Mouse (Mus musculus): ENCODE results near the gene Nexn.
"Not testable (repeated sequence)": the region's sequence is repeated elsewhere in the genome, so short reads cannot be mapped to it uniquely, and the experiment has no call there.

The Nexn gene

DNA sequence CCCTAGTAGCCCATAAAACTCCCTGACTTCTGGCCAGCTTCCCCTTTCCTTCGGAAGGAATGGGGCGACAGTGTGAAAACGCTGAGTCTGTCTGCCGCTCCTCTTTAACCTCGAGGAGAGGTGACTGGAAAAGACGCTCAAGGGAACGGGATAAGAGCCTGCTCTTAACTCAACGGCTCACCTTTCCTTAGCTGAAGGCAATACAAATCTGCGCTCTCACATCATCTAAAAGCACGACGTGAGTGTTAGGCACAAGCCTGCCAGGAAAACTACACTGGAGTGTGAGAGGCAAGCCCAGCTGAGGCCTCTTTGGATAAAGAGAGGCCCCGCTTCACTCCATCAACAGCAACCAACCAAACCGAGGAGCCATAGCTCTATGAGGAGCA lies at the start of gene Nexn:
Nexn (minus strand) TSS at position 315 of the 386 bp plus-strand sequence.
- in situ Hi-C loops (cut with MboI; ENCODE audit: low sequenced_read_pairs): loop anchor here (25.0 kb wide), 1 partner anchor 471 kb away; no protein-coding TSS in a partner anchor

- in situ Hi-C loops (cut with MboI; ENCODE audit: low sequenced_read_pairs): no loop called here
These were observed 49.5 kb upstream of the Nexn start for GRCm38 (mm10) chr3:152315613-152316012.

DNA sequence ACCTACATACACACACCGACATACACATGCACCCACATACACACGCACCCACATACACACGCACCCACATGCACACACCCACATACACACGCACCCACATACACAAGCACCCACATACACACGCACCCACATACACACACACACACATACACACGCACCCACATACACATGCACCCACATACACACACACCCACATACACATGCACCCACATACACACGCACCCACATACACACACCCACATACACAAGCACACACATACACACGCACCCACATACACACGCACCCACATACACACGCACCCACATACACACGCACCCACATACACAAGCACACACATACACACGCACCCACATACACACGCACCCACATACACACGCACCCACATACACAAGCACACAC lies 48.5 kb upstream of the Nexn start:
- in situ Hi-C loops (cut with MboI; ENCODE audit: low sequenced_read_pairs): not testable (repeated sequence)

- in situ Hi-C loops (cut with MboI; ENCODE audit: low sequenced_read_pairs): no loop called here
These were observed 43.1 kb upstream of the Nexn start for GRCm38 (mm10) chr3:152309250-152309645.

DNA sequence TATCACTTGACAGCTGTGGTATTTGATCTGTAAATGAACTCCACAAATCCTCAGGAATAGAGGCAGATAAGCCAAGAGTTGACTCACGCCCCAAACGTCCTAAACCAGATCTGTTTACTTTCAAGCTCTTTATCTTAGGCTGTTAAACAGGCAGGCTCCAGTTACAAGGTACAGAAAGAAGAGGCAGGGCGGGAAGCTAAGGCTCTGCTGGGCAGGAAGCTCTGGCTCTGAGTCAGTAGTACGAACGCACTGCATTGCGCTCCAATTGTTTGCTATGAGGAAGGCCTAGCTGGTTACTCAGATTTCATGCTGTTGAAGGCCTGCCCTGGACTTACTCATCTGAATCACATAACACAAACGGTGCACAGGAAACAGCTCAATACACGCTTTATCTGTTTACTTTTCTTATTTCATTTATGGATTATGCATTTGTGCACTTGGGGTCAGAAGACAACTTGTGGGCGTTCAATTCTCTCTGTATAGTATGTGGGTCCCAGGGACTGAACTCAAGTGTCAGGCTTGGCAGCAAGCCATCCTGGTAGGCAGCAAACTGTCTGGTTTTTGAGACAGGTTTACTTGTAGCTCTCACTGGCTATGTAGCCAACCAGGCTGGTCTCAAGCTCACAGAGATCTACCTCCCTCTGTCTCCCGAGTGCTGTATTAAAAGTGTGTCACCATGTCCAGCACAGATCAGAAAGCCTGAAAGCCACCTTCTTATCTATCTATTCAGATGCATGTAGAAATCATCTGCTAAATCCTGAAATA lies 42.5 kb upstream of the Nexn start:
- in situ Hi-C loops (cut with MboI; ENCODE audit: low sequenced_read_pairs): no loop called here

DNA sequence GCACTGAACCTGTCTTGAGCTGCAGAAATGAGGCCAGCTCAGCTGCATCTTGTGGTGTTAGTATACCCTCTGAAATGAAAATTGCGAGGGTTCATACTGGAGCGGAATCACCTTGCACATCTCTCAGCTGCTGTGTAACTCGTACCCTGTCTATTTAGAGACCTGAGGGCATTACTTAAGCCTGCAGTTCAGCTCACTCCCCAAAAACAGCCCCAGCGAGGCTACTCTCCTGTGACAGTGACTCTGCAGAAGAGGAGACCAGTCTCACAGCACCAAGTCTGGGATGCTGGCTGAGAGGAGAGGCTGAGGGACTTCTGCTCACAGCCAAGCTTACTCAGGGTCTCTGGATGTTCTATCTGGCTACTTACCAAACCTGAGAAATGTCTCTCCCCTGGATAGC lies 39.8 kb upstream of the Nexn start:
- in situ Hi-C loops (cut with MboI; ENCODE audit: low sequenced_read_pairs): no loop called here

- in situ Hi-C loops (cut with MboI; ENCODE audit: low sequenced_read_pairs): no loop called here
These were observed 38.9 kb upstream of the Nexn start for GRCm38 (mm10) chr3:152305080-152305479.

DNA sequence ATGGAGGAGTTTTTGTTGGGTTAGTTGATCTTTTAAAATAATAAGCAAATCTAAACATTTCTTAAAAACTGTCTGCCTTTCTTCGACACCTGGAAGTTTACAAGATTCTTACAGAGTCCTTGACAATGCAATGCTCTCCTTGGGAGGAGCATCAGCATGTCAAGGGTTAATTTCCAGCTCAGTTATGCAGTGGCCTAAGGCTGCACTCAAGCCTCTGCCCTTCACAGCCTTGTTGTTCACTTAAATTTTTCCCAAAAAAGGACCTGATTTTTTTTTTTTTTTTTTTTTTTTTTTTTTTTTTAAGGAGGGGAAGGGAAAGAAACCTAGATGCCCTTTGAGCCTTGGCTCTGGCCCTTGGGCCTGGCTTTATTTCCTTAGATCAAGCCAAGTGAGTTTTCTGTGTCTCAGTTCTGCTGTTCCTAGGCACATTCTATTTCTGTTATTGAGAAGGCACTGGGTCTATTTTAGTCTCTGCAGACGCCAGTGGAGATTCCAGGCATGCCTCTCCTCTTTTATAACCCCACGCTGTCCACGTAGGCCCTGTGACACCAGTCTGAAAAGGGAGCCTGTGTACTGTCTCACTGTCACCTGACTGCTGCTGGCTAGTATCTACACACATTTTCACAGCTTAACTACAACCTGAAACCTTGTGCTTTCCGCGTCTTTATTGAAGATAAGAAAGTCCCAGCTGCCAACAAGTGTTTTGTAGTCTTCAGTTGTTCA lies 38.1 kb upstream of the Nexn start:
- in situ Hi-C loops (cut with MboI; ENCODE audit: low sequenced_read_pairs): no loop called here

DNA sequence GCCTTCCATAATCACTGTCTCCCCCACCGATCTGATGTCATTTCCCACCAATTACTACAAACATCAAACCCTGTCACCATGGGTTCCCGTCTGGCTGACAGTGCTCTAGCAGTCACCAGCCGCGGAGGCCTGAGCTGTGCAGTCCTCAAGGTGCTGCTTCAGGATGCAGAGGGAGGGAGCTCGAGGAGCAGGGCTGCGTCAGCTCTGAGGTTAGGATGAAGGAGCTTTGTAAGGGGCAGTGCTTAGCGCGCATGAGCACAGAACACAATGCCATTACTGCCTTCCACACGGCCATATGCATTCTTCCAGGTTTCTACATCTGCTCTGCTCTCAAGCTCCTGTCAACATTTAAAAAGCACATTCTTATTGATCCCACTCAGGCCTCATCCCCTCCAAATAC lies 36.8 kb upstream of the Nexn start:
- in situ Hi-C loops (cut with MboI; ENCODE audit: low sequenced_read_pairs): no loop called here

DNA sequence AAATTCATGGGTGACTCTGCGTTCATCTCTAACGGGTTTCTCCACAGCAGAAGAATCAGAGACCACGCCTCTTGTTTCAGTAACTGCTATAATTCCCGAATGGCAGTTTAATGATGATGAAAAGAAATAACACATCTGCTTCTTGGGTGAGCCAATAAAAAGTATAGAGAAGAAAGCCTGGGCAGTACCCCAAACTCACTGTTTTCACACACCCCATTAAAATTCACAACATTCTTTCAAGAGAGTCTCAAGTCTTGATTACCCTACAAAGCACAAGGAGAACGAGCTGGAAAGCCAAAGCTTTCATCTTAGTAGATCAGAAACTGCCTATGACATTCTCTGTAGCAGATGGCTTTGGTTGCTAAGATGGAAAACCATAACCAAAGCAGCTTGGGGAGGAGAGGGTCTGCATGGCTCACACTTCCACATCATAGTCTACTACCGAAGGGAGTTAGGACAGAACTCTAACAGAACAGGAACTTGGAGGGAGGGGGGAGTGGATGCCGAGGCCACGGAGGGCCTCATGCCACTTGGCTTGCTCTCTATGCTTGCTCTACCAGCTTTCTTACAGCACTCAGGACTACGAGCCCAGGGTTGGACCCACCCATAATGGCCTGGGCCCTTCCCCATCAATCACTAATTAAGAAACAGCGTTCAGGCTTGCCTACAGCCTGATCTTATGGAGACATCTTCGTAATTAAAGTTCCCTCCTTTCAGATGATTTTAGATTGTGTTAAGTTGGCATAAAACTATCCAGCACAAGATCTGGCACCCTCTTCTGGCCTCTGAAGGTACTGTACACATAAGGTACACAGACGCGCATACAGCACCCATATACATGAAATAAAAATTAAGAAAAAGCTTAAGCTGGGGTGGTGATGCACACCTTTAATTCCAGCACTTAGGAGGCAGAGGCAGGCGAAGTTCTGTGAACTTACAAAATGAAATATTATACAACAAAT lies 34.5 kb upstream of the Nexn start:
- in situ Hi-C loops (cut with MboI; ENCODE audit: low sequenced_read_pairs): no loop called here

DNA sequence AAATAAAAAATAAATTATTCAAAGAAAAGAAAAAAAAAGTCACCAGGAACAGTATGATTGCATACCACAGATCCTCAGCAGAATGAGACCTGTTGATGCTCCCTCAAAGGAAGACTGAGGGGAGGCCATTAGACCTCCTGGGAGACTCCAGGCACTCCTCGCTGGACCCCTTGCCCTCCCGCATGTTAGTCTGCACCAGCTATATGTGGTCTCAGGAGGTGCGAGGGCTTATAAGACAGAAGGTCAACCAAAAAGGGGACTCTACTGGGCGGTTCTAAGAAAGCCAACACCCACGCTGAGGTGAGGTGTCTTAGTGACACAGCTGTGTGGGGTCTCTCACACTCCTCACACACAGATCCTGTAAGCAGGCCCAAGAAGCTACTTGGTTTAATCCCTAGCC lies 29.7 kb upstream of the Nexn start:
- in situ Hi-C loops (cut with MboI; ENCODE audit: low sequenced_read_pairs): no loop called here

GRCm38 (mm10) chr3:152294400-152294799 lies 28.2 kb upstream of the Nexn start:
- in situ Hi-C loops (cut with MboI; ENCODE audit: low sequenced_read_pairs): no loop called here

DNA sequence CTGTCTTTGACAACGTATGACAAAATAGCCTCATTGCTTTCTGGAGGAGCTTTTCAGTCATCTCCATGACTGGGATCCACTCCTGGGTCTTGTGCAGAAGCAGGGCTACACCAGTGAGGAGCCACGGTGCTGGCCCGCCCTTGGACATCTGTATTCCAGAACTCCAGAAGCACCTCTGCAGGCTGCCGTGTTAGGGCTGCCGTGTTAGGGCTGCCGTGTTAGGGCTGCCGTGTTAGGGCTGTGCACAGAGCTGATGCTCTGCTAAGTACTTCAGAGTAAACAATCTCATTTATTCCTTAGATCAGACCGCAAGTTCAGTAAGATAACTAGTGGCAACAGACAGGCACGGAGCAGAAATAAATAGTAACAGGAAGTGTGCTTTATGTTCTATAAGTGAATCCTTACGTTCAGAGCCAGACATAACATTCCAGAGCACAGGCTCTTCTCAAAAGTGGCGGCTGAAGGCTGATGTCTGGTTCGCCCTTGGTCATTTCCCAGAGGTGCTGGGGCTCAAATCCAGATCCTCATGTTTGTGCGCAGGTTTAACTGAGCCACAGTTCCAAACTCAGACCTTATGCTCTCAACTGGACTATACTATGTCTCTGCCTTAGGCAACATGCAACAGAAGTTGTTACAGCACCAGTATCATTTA lies 27.5 kb upstream of the Nexn start:
- in situ Hi-C loops (cut with MboI; ENCODE audit: low sequenced_read_pairs): no loop called here

GRCm38 (mm10) chr3:152291895-152292294 lies 25.7 kb upstream of the Nexn start:
- in situ Hi-C loops (cut with MboI; ENCODE audit: low sequenced_read_pairs): no loop called here

DNA sequence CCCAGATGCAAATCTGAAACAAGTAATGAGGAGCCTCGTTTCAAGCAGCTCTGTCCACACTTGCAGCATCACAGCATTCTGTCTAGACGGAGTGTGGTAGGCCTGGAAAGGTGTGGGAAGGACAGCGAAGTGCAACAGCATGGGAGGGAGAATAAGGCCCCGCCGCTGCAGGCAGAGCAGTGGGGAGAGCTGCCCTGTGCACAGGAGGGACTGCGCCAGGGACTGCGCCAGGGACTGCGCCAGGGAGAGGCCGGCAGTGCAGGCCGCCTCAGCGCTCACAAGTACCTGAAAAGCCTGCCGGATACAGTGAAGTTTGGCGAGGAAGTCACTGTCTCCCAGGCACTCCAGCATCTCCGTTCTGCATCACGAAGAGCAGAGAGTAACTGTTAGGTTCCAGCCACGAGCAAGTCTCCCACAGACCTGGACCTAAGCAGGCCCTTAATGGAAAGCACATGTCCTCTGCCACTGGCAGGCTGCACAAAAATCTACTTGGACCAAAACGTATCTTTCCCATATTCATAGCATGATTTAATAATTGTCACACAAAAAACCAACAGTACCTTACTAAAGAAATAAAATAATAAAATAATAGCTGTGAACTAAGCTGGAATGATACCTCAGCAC lies 24.1 kb upstream of the Nexn start:
- in situ Hi-C loops (cut with MboI; ENCODE audit: low sequenced_read_pairs): no loop called here

GRCm38 (mm10) chr3:152288740-152289139 lies 22.6 kb upstream of the Nexn start:
- in situ Hi-C loops (cut with MboI; ENCODE audit: low sequenced_read_pairs): no loop called here

DNA sequence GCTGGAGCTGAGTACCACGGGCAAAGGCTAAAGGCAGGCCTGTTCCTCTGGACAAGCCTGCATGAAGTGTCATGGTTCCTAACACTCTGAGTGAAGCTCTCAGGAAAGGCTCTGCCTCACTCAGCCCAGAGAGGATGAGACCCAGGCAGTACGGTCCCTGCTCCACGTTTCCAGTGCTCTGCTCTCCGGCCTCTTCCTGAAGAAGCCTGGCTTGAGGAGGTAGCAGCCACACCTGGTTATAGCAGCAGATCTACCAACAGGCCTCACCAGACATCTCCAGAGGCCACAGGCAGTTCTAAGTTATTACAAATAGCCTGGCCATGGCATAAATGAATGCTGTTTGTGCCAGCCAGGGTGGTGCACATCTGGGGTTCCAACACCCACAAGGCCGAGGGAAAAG lies 22.1 kb upstream of the Nexn start:
- in situ Hi-C loops (cut with MboI; ENCODE audit: low sequenced_read_pairs): no loop called here

GRCm38 (mm10) chr3:152287810-152288209 lies 21.7 kb upstream of the Nexn start:
- in situ Hi-C loops (cut with MboI; ENCODE audit: low sequenced_read_pairs): no loop called here

DNA sequence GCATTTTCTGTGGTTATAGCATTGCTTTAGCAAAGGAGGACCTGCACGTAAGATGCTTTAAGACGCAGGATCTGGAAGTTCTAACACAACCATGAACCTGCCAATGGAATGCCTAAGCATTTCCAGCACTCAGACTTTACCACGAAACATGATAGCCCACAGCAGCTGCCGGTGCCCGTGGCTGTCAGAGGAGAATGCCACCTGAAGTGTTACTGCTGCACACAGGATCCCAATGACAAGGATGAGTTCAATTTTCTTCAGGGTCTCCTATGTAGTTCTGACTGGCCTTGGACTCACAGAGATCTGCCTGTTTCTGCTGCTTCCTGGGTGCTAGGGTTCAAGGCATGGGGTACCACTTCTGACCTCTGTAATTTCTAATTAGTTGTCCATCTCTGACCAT lies 18.6 kb upstream of the Nexn start:
- in situ Hi-C loops (cut with MboI; ENCODE audit: low sequenced_read_pairs): no loop called here

- in situ Hi-C loops (cut with MboI; ENCODE audit: low sequenced_read_pairs): no loop called here
These were observed 18.2 kb upstream of the Nexn start for GRCm38 (mm10) chr3:152284306-152284705.

Data from CH12F3 (cell line).